Mouse (Mus musculus) megakaryocyte, embryonic 14.5 days (primary cell): ENCODE measurements at regions not wholly inside any gene's neighbourhood (a gene's known extent, or its start where the extent isn't known, plus 50 kb on each side); places are given as distances from the start of the nearest gene placed in this dataset.
"Not testable (repeated sequence)": the region's sequence is repeated elsewhere in the genome, so short reads cannot be mapped to it uniquely, and the experiment has no call there.

Source experiments
- H3K27me3 ChIP-seq: replicated peaks from 2 replicates; pipeline ENCODE3; 2012; ENCODE audit warnings: inconsistent platforms
- H3K36me3 ChIP-seq: replicated peaks from 2 replicates; pipeline ENCODE3; 2012; ENCODE audit warnings: low read length, inconsistent platforms, mixed read lengths
- H3K4me1 ChIP-seq: 2 replicates; pipeline ENCODE4 v1.6.1; 2012; ENCODE audit warnings: inconsistent platforms
- H3K4me3 ChIP-seq: replicated peaks from 2 replicates; pipeline ENCODE3; 2012; ENCODE audit warnings: moderate library complexity, mild to moderate bottlenecking, inconsistent platforms
- H3K9me3 ChIP-seq: 2 replicates; pipeline ENCODE4 v1.6.1; 2012; ENCODE audit warnings: inconsistent platforms
- FLI1 ChIP-seq: IDR thresholded peaks from 2 replicates; pipeline ENCODE4 v1.6.1; 2012; ENCODE audit warnings: low read length, inconsistent platforms, mixed read lengths
- GATA1 ChIP-seq: IDR thresholded peaks from 3 replicates; pipeline ENCODE4 v1.6.1; 2012; ENCODE audit warnings: mixed read lengths, low read length, inconsistent platforms, borderline replicate concordance

DNA sequence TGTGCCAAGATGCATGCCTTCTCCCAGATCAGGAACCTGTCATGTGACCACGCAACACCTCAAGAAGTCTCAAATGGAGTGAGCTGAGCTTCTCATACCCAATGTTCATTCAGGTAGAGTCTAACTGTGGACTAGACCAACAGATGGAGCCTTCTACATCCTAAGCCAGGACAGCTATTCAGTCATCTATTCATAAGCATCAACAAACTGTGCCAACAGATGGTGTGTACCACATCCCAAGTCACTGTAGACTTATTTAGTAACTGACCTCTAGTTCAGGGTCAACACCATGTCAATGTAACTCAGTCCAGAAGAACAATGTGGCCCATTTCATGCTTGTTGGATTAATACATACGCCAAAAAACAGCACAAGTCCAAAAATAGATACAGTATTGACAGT lies 146.1 kb downstream of the Glrx3 start:
- H3K27me3 ChIP-seq: no peaks in the 10 kb centered on the region
- TF ChIP-seq FLI1 (no peak), GATA1 (no peak)
- H3K4me1 ChIP-seq: no peaks in the 10 kb centered on the region
- H3K36me3 ChIP-seq: no peaks in the 10 kb centered on the region
- H3K4me3 ChIP-seq: no peak overlapping the region
- peaks cover 9% of the 10 kb centered on the region; the same call in 1 of the 2 replicates for H3K9me3 ChIP-seq

DNA sequence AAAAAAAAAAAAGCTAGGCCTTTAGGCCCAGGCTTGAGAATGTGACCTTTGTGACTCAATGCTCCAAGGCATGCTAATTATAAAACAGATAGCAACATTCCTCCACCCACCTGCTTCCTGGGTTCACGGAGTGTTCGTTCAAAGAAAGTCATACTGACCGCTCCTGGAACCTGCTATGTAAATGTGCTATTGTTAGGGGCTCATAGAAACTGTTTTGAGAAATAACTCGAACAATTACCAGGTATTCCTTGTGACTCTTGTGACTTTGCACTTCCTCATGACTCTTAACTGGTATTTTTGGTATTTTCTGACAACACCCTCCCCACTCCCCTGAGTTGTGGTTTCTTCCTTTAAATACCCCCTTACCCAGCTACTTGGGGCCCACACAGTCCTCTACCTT lies 147.5 kb downstream of the Glrx3 start:
- not testable (repeated sequence) for H3K36me3 ChIP-seq, H3K9me3 ChIP-seq

DNA sequence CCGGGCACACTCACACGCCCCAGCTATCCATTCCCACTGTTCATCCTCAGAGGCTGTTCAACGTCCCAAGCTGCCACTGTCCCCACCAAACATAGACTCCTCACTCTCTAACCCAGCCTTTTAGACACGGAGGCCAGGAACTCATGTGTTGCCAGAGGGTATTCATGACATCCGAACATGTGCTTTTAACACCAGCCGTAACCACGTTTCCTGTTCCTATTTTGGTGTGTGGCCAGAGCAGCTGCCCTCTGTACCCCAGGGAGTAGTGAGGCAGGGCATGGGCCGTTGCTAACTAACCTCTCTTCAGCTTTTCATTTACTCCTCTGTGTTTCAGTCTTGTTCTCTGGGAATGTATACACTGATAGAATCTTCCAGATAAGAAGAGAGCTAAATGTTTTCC lies 156.2 kb downstream of the Glrx3 start:
- no peaks in the 10 kb centered on the region for H3K36me3 ChIP-seq
- TF ChIP-seq GATA1 (no peak), FLI1 (no peak)
- H3K4me1 ChIP-seq: peaks cover 33% of the 10 kb centered on the region
- H3K9me3 ChIP-seq: no peaks in the 10 kb centered on the region
- peak overlapping the region; percentile 57 for H3K4me3 ChIP-seq
- H3K27me3 ChIP-seq: peaks cover 5% of the 10 kb centered on the region

More for the DNA sequence above, 147.5 kb downstream of the Glrx3 start:
- not testable (repeated sequence) for H3K4me1 ChIP-seq, H3K27me3 ChIP-seq, H3K4me3 ChIP-seq

DNA sequence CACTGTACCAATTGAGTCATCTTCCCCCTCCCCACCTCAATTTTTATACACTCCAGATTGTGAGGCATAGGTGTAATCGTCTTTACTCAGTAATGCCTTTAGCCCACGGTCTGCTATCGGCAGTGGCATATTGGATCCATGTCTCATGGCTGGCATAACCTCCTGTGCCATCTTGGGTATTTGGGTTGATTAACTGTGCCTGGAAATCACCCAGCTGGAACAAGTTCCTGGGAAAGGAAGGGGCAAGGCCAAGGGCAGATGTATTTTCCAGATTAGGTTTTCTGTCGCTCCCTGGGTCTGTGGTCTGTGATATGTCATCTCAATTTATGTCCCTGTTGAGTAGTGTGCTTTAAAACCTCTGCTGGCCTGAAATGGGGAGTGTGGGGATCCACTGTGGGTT lies 158.2 kb downstream of the Glrx3 start:
- TF ChIP-seq FLI1: no peak
- TF ChIP-seq GATA1: no peak
- H3K27me3 ChIP-seq: peaks cover 3% of the 10 kb centered on the region
- H3K9me3 ChIP-seq: no peaks in the 10 kb centered on the region

DNA sequence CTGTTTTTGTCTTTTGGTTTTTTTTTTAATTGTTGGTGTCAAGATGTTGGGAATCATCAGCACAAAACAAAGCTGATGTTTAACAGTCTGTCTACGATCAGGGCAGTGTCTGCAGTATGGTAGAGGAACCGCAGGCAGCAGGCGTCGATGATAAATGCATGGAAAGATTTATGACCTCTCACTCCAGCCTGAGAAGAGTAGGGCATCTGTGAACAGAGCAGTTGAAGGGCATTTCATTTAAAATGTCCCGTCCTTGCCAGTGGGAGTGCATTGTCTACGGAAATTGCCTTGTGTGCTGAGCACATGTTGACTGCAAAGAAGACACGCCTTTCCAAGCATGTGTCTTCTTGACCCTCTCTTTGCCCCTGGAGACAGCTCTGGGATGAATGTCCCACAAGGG lies 158.7 kb downstream of the Glrx3 start:
- Histone ChIP-seq H3K27me3 (peaks cover 3% of the 10 kb centered on the region), H3K9me3 (no peaks in the 10 kb centered on the region), H3K4me3 (no peak overlapping the region), H3K36me3 (no peaks in the 10 kb centered on the region), H3K4me1 (peaks cover 33% of the 10 kb centered on the region)
- TF ChIP-seq GATA1 (no peak), FLI1 (no peak)

More for the DNA sequence above, 158.2 kb downstream of the Glrx3 start:
- Histone ChIP-seq H3K4me1 (peaks cover 33% of the 10 kb centered on the region), H3K4me3 (no peak overlapping the region), H3K36me3 (no peaks in the 10 kb centered on the region)

DNA sequence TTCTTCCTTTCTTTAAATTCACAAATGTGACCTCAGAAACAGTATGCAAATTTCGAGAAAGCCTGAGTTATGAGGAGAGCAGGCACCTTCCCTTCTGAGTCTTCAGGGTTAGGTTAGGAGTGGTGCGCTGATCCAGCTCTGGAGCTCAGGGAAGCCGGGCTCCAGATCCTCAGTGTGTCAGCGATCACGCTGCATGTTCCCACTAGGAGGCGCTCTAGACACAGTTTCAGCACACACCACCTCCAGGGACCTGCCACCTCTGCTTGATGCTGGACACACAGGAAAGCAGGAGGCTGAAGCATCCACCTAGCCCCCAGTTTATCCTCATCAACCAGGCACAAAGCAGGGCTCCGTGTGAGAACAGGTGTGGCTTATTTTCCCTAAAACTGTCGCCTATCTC lies 165.6 kb downstream of the Glrx3 start:
- Histone ChIP-seq H3K27me3 (peaks cover 13% of the 10 kb centered on the region), H3K9me3 (no peaks in the 10 kb centered on the region), H3K4me3 (no peak overlapping the region), H3K4me1 (no peaks in the 10 kb centered on the region), H3K36me3 (no peaks in the 10 kb centered on the region)
- TF ChIP-seq GATA1 (no peak), FLI1 (no peak)

DNA sequence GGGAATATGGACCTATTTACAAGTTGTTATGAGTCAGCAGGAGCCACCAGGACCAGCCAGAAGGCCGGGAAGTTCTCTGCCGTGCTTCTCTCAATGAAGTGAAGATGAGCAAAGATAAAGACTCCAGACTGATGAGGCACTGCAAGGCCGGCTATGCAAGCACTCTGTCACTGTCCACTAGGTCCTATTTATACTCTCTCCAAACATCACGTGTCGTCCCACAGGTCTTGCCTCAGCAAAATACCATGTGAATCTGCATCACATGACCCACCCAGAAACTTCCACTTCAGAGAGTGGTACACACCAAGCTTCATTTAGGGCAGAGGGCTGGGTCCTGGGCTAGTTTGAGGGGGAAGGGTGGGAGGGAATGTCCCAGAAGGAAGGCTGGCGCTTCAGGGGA lies 172.3 kb downstream of the Glrx3 start:
- H3K36me3 ChIP-seq: no peaks in the 10 kb centered on the region
- H3K27me3 ChIP-seq: peaks cover 7% of the 10 kb centered on the region
- H3K4me1 ChIP-seq: no peaks in the 10 kb centered on the region
- TF ChIP-seq FLI1: no peak
- TF ChIP-seq GATA1: no peak
- H3K9me3 ChIP-seq: no peaks in the 10 kb centered on the region
- no peak overlapping the region for H3K4me3 ChIP-seq

DNA sequence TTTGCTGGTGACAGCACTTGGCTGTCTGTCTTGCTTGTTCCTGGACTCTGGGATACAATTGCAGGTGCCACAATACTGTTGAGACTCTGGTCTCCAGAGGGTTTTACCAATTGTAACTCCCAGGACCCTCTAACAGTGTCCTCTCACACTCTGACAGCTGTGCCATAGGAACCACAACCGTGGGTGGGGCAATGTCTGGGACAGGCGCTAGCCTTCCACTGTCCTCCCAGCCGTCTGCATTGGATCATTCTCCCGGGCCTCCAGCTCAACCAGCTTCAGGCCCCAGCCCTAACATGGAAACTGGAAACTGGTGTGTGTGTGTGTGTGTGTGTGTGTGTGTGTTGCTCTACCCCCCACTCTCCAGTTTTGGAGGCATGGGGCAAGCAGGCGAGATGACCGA lies 173.9 kb downstream of the Glrx3 start:
- TF ChIP-seq FLI1: no peak
- TF ChIP-seq GATA1: no peak
- Histone ChIP-seq H3K27me3 (peaks cover 5% of the 10 kb centered on the region), H3K9me3 (0 out of 2 replicates have a peak, but pooled peaks cover 3% of the 10 kb centered on the region), H3K4me3 (no peak overlapping the region), H3K36me3 (no peaks in the 10 kb centered on the region), H3K4me1 (no peaks in the 10 kb centered on the region)

DNA sequence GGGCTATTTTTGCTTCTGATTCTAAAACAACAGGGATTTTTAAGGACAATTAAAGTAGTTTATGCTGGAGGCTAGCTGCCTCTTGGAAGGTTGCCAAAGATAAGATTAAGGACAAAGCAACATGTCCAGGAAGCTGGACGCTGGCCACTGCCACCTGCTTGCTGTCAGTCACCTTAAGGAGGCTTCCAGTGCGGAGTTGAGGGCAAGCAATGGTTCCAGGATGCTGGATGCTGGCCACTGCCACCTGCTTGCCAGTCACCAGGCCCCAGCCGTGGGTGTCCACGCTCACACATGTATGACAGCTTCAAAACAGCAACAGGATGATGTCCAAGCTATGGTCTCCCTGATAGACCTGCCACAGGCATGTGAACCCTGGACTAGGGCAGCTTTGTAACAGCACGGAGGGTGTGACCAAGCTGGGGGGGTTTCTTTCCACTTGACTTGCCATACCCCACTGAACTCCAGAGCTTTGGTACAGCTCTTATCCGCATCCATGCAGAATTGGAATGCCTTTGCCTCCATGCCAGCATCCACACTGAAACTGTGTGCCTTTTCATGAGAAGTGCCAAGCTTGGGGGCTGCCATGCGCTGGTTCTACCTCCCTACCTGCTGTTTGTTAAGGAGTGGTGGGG lies 174.6 kb downstream of the Glrx3 start:
- H3K27me3 ChIP-seq: peaks cover 5% of the 10 kb centered on the region
- 0 out of 2 replicates have a peak, but pooled peaks cover 3% of the 10 kb centered on the region for H3K9me3 ChIP-seq
- TF ChIP-seq FLI1: no peak
- no peak for TF ChIP-seq GATA1
- H3K4me3 ChIP-seq: no peak overlapping the region
- H3K36me3 ChIP-seq: no peaks in the 10 kb centered on the region
- no peaks in the 10 kb centered on the region for H3K4me1 ChIP-seq

DNA sequence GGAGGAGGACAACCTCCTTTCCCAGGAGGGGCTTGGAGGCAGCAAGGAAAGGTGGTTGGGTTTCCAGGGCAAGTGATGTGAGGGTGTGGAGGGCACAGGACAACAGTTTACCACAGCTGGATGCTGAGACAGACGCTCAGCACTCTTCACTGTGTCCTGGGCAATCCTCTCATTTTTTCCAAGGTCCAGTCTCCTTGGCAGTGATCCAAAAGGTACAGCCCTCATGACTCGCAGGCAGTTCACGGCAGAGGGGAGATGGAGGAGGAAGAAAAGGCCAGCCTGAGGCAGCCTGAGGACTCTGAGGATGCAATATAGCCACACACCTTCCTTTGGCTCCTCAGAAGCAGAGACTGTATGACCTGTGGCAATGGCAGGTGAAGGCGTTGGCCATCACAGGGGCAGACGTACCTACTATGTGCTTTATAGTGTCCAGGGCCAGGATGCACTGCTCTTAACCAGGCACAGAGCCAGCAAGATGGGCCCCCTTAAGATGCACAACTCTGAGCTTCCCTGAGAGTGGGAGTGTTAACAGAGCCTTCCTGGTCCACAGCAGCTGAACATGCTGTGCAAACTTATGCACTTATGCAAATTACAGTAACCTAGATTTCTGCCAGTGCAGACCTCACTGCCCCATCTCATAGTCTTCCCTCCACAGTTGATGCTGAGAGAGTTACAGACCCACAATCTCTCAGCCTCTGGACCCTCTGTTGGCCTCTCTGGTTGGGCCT lies 181.2 kb downstream of the Glrx3 start:
- H3K9me3 ChIP-seq: 0 out of 2 replicates have a peak, but pooled peaks cover 10% of the 10 kb centered on the region
- no peaks in the 10 kb centered on the region for H3K4me1 ChIP-seq
- H3K27me3 ChIP-seq: peaks cover 3% of the 10 kb centered on the region
- no peak for TF ChIP-seq GATA1
- TF ChIP-seq FLI1: no peak
- peak overlapping the region; percentile 26 for H3K4me3 ChIP-seq
- no peaks in the 10 kb centered on the region for H3K36me3 ChIP-seq
